Mouse (Mus musculus) CD4-positive, CD25-positive, alpha-beta regulatory T cell, adult 2 months (primary cell): ENCODE data around the gene Glipr1.

ENCODE experiments used
- DNase-seq: peaks from one replicate; pipeline ENCODE4 v3.0.0-alpha.2; 2012; ENCODE audit warnings: low read depth, low spot score

Glipr1 gene

GRCm38 (mm10) chr10:111966394-111966793, 36.0 kb downstream of the Glipr1 start:
- no peak for DNase-seq

- no peak for DNase-seq
Measured at GRCm38 (mm10) chr10:111960459-111960858, 42.0 kb downstream of the Glipr1 start.

GRCm38 (mm10) chr10:111959353-111959752, 43.1 kb downstream of the Glipr1 start:
- no peak for DNase-seq

- no peak for DNase-seq
Measured at GRCm38 (mm10) chr10:111958046-111958421, 44.4 kb downstream of the Glipr1 start.

GRCm38 (mm10) chr10:111957271-111958045, 45.0 kb downstream of the Glipr1 start:
- DNase-seq: peak; percentile 84

GRCm38 (mm10) chr10:111955836-111956235, 46.6 kb downstream of the Glipr1 start:
- no peak for DNase-seq

GRCm38 (mm10) chr10:111949008-111949407, 53.4 kb downstream of the Glipr1 start:
- no peak for DNase-seq

- no peak for DNase-seq
Measured at GRCm38 (mm10) chr10:111948041-111948440, 54.4 kb downstream of the Glipr1 start.

GRCm38 (mm10) chr10:111945563-111945962, 56.9 kb downstream of the Glipr1 start:
- DNase-seq: no peak

- no peak for DNase-seq
Measured at GRCm38 (mm10) chr10:111943026-111943425, 59.4 kb downstream of the Glipr1 start.

- DNase-seq: no peak
Measured at GRCm38 (mm10) chr10:111937146-111937534, 65.3 kb downstream of the Glipr1 start.

GRCm38 (mm10) chr10:111936491-111937145, 65.8 kb downstream of the Glipr1 start:
- DNase-seq: no peak

GRCm38 (mm10) chr10:111936021-111936420, 66.4 kb downstream of the Glipr1 start:
- DNase-seq: no peak
